Mouse (Mus musculus) layer of hippocampus, postnatal 14 days (tissue): ENCODE results near the gene Marveld2. TPM values are rescaled to one million over a fixed set of nuclear protein-coding genes. Genes with fewer than 3 reads are reported as not detected.
A peak's percentile ranks its signal among the peaks of the same experiment; 100 is the strongest.

Experiments used
- DNase-seq, 2 experiments: peaks; one replicate each; pipeline ENCODE4 v3.0.0; 2021 to 2022; ENCODE audit warnings: low spot score in 2 of 2, mixed read lengths in 1 of 2
- long read RNA-seq, 2 experiments: library from polyadenylated mRNA; stranded (forward); transcript quantifications; one replicate each; pipeline ENCODE4 v2.0.0; 2021
- total RNA-seq, 2 experiments: library from RNA; stranded (reverse); gene quantifications; 2 replicates each; pipeline ENCODE4 v1.2.3; 2021

Marveld2 gene
- 1 to 10 TPM; 1.7 to 2.0 TPM for total RNA-seq
- long read RNA-seq, experiment 1, partial matches to known transcripts, result 0 of 3 reads
- long read RNA-seq, experiment 1, other reads (novel, unspliced or antisense), result 1 of 3 reads
- long read RNA-seq, experiment 2, partial matches to known transcripts, result 0 of 3 reads
- long read RNA-seq, experiment 2, other reads (novel, unspliced or antisense), result 1 of 3 reads

DNA sequence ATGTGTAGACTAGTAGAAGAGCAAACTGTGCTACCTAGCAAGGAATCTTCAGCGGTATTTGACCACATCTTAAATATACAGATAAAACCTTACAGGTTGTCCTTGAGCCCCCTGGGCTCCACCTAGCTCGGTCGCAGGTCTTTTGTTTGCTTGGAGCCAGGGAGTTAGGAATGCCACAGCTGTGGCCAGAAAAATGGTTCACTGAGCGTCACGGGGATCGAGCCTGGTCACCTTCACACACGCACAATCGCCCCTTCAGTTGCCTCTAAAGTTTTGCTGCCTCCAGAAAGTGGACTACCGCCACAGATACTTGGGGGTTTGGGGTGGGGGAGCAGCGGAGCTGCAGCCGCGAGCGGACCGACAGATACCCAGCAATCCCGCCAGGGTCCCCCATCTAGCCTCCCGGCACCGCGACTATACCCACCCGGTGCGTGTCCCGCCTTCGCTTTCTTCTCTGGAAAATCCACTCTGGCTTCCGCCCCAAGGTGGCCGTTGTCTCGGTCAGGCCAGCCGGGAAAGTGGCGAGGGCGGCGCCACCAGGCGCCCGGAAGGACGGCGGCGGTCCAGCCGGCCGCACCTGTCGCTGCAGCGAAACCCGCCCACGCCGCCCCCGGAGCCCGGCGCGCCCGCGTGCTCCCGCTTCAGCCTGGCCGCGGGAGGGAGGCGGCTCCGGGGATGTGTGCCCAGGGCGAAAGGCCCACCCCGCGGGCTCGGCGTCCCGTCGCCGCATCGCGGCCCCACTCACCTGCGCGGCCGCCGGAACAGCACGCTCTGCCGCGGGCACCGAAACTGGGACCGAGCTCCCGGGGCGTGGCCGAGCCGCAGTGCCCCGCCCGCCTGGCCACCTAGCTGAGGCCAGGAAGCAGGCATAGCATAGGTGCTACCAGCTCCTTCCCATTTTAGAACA lies at the start of gene Marveld2:
TSS of gene Marveld2 (minus strand) at position 791 of the 907 bp plus-strand sequence.
- DNase-seq, result peak in 1 of 2 experiments; percentile 11

GRCm38 (mm10) chr13:100659864-100660456 lies 43.2 kb upstream of the Marveld2 start:
- peak; percentile 22 to 44 for DNase-seq

- DNase-seq, result no peak
Measured at GRCm38 (mm10) chr13:100658091-100658490, 41.3 kb upstream of the Marveld2 start.

DNA sequence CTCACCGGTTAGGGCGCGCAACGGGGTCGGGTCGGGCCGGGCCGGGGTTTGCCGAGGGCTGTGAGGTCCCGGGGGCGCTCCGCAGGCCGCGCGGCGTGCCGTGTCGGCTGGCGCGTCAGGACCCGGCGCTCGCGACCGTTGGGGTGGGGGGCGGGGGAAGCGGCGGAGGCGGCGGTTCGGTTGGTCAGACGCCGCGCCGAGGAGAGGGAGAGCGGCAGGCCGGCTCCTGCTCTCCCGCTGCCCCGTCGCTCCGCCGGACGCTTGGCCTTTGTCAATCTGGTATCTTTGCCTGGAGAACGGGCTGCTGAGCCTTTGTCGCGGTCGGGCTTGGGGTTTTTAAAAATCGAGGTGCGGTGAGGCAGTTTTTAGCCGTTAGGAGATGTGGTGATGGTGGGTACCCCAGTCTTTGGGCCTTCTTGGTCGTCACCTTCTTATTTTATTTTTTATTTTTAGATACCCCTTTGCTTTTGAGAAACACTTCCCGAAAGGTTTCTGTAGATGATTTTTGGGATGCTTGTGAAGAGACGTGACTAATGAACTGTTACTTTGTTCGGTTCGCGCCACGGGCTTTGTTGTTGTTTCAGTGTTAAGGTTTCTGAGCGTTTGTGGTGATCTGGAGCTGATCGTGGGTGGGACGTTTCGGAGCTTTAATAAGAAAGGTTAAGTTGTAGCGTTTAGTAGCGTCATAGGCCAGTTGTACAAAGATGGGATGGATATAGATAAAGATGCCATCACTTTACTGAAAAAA lies 34.8 kb upstream of the Marveld2 start, which contains the start of gene Taf9:
TSS of gene Taf9 (plus strand) at position 141 of the 748 bp plus-strand sequence.
- DNase-seq, result no peak

GRCm38 (mm10) chr13:100650550-100651438 lies 34.0 kb upstream of the Marveld2 start, which contains the start of the genes Ak6 and Rad17:
Gene Ak6, plus strand, starts transcription at chr13:100650979.
Gene Rad17, minus strand, starts transcription at chr13:100651051.
- peak; percentile 95 to 96 for DNase-seq

GRCm38 (mm10) chr13:100648223-100648622 lies 31.5 kb upstream of the Marveld2 start:
- DNase-seq, result no peak

DNA sequence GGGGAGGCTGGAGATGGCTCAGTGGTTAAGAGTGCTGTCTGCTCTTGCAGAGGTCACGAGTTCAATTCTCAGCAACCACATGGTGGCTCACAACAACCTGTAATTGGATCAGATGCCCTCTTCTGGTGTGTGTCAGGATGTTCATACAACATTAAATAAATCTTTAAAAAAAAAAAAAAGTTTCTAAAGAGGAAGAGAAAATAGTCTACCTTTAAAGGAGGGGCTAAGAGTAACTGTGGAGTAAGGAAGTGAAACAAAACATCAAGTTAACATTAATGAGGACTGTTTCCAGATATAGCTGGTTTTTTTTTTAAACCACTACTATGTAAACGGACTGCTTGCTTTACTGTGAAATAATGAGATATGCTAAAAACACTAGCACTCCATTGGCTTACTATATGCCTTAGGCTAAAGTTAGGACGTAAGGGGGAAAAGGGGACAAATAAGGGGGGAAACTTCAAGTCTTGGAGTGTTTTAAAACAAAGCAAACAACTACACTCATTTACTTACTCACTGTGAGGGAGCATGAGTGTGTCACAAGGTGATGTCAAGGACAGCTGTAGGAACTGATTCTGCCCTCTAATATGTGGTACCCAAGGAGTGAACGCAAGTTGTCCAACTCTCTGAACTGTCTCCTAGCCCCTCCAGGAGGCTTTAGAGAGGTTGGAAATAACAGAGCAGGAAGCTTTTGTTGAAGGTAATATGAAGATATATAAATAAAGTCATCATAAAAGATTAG lies 25.9 kb upstream of the Marveld2 start:
- DNase-seq, result no peak

DNA sequence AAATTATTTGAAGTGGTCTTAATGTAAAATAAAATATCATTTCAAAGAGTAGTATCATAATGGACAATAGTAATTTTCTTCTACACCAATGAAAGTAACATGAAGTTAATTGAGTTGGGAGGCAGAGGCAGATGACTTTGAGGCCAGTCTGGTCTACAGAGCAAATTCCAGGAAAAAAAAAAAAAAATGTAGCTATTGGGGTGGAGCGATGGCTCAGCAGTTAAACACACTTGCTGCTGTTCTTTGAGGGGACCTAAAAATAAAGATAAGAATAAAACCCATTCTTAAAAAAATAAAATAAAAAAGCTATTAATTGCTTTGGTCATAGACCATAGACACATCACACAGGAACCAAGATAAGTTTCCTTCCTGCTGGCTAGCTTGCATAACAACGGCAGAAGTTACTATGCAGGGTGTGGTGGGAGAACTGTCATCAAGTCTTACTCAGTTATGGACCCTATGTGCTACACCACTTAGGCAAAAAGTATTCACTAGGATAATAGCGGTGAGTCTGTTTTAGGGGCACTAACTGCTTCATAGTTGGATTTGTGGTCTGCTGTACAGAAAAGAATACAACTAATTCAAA lies 17.4 kb upstream of the Marveld2 start:
- DNase-seq, result no peak

GRCm38 (mm10) chr13:100622241-100622640 lies 5.5 kb upstream of the Marveld2 start:
- DNase-seq, result no peak

GRCm38 (mm10) chr13:100617583-100617982 lies 812 bp upstream of the Marveld2 start:
- no peak for DNase-seq

GRCm38 (mm10) chr13:100612903-100613302 lies 3.9 kb downstream of the Marveld2 start:
- no peak for DNase-seq

GRCm38 (mm10) chr13:100612251-100612650 lies 4.5 kb downstream of the Marveld2 start:
- DNase-seq, result no peak

GRCm38 (mm10) chr13:100611266-100611665 lies 5.5 kb downstream of the Marveld2 start:
- DNase-seq, result no peak

DNA sequence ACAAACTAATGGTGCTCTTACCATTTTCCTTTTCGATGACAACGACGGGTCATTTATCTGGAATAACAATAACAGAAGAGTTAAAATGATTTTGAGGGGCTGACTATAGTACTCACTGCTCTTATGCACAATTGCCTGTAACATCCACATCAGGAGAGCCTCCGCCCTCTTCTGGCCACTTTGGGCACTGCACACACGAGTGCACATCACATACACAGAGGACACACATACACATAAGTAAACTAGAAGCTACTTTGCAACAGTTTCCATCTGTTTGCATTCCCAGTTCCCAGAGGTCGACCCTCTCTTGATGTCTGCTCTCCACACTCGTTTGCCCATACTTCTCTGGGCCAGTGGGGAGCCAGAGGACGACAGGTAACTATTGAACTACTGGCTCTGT lies 9.0 kb downstream of the Marveld2 start:
- no peak for DNase-seq

- DNase-seq, result no peak
Measured at GRCm38 (mm10) chr13:100605845-100606244, 10.9 kb downstream of the Marveld2 start.

- no peak for DNase-seq
Measured at GRCm38 (mm10) chr13:100603738-100604095, 13.1 kb downstream of the Marveld2 start.

DNA sequence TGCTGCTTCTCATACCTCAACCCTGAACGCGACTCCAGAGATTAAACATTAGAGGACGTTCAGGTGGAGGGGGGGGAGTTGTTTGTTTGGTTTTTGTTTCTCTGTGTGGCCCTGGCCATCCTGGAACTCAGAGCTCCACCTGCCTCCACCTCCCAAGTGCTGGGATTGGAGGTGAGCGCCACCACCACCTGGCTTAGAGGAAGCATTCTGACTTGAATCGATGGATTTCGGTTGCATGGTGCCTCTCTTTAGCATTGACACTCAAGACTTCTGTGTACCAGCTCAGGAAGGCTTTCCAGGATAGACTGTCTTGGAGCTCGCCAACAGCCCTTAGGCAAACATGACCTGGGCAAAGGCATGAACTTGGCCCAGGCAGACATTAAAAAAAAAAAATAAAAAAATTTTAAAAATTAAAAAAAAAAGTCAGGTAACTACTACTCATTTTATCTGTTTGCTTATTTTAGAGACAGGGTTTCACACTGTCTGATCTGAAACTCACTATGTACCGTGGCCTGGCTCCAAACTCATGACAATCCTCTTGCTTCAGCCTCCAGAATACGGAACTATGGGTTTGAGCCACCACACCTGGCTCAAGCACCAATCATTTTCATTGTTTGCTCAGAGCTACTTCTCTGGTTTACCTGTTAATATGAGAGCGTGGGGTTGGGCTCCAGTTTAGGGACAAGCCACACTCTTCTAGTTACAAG lies 13.6 kb downstream of the Marveld2 start:
- DNase-seq, result no peak

GRCm38 (mm10) chr13:100602239-100602902 lies 14.4 kb downstream of the Marveld2 start:
- DNase-seq, result no peak
